Mouse (Mus musculus): ENCODE results near the gene Mgat5b. TPM values are rescaled to one million over a fixed set of nuclear protein-coding genes. Genes with fewer than 3 reads are reported as not detected.

Mgat5b gene
- polyA plus RNA-seq, 1 experiment from 2014 or later: not detected

DNA sequence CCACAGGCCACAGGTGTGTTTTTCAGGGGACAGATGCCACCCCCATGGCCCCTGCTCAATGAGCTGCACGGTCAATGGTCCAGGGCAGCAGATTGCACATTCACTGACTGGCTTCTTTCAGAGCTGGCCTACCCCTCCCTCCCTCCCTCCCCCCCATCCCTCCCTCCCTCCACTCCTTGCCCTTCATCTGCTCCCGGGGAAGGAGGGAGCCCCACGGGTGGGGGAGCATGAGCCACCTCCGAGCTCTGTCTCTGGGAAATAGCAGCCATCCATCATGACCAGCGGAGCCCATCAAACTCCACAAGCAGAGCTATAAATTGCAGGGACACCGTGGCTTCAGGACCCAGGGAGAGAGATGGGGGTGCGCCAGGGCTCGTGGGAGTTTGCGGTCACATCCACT lies 16.7 kb downstream of the Mgat5b start:
- Histone ChIP-seq H3K27ac (ENCODE audit: low read length) (no peak overlapping the region), H3K9ac (ENCODE audit: low read depth, low read length) (no peak overlapping the region), H3K36me3 (ENCODE audit: control insufficient read depth, insufficient read depth) (no peaks in the 10 kb centered on the region), H3K4me3 (ENCODE audit: low read depth, low read length) (no peak overlapping the region), H3K9me3 (replicated peaks; ENCODE audit: control insufficient read depth, low read length) (no peaks in the 10 kb centered on the region), H3K4me1 (ENCODE audit: control insufficient read depth, low read depth, low read length) (no peaks in the 10 kb centered on the region), H3K4me2 (ENCODE audit: low read depth, low read length) (no peak overlapping the region), H3K27me3 (ENCODE audit: control insufficient read depth, insufficient read depth, low read depth, low read length) (peaks cover 7% of the 10 kb centered on the region)
- WGBS (ENCODE audit: insufficient replicate concordance): 45% methylated on average over 9 of the region's 9 CpGs
- ATAC-seq (ENCODE audit: low read depth): no peak

DNA sequence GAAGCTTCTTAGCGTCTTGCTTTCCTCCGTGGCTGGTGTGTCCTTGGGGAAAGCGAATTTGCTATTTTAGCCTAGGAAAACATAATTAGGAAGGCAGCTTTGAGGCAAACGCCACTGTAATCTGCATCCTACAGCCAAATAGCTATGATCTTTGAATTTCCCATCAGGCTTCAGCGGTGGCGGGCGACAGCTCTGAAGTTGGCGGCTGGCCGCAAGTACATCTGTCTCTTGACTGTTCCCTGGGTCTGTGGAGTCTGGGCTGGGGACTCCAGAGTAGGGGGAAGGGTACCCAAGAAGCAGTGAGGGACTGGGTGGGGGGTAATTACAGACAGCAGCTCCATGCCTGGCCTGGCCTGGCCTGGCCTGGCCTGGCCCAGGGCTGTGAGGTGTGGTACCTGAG lies 17.3 kb downstream of the Mgat5b start:
- Histone ChIP-seq H3K9me3 (replicated peaks; ENCODE audit: control insufficient read depth, low read length) (no peaks in the 10 kb centered on the region), H3K9ac (ENCODE audit: low read depth, low read length) (no peak overlapping the region), H3K4me3 (ENCODE audit: low read depth, low read length) (no peak overlapping the region), H3K4me1 (ENCODE audit: control insufficient read depth, low read depth, low read length) (no peaks in the 10 kb centered on the region), H3K27ac (ENCODE audit: low read length) (no peak overlapping the region), H3K27me3 (ENCODE audit: control insufficient read depth, insufficient read depth, low read depth, low read length) (peaks cover 11% of the 10 kb centered on the region), H3K36me3 (ENCODE audit: control insufficient read depth, insufficient read depth) (no peaks in the 10 kb centered on the region), H3K4me2 (ENCODE audit: low read depth, low read length) (no peak overlapping the region)
- no peak for ATAC-seq (ENCODE audit: low read depth)
- 58% methylated on average over 9 of the region's 9 CpGs for WGBS (ENCODE audit: insufficient replicate concordance)

DNA sequence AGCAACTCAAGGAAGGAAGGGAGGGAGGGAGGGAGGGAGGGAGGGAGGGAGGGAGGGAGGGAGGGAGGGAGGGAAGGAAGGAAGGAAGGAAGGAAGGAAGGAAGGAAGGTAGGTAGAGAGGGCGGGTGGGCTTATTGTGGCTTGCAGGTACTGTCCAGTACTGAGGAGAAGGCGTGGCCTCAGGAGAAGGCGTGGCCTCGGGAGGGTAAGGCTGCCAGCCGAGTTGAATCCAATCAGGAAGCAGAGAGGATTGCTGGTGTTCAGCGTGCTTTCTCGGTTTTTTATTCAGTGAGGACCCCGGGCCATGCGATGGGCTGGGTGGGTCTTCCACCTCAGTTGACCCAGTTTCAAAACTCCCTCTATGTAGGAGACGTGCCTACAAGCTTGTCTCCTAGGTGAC lies 18.5 kb downstream of the Mgat5b start:
- no peak for ATAC-seq (ENCODE audit: low read depth)
- WGBS (ENCODE audit: insufficient replicate concordance): 23% methylated on average over 10 of the region's 10 CpGs
- no peaks in the 10 kb centered on the region for H3K36me3 ChIP-seq (ENCODE audit: control insufficient read depth, insufficient read depth)
- H3K9ac ChIP-seq (ENCODE audit: low read depth, low read length): no peak overlapping the region
- H3K4me3 ChIP-seq (ENCODE audit: low read depth, low read length): no peak overlapping the region
- H3K9me3 ChIP-seq (replicated peaks; ENCODE audit: control insufficient read depth, low read length): no peaks in the 10 kb centered on the region
- H3K4me2 ChIP-seq (ENCODE audit: low read depth, low read length): no peak overlapping the region
- no peak overlapping the region for H3K27ac ChIP-seq (ENCODE audit: low read length)
- H3K27me3 ChIP-seq (ENCODE audit: control insufficient read depth, insufficient read depth, low read depth, low read length): peaks cover 14% of the 10 kb centered on the region
- no peaks in the 10 kb centered on the region for H3K4me1 ChIP-seq (ENCODE audit: control insufficient read depth, low read depth, low read length)

DNA sequence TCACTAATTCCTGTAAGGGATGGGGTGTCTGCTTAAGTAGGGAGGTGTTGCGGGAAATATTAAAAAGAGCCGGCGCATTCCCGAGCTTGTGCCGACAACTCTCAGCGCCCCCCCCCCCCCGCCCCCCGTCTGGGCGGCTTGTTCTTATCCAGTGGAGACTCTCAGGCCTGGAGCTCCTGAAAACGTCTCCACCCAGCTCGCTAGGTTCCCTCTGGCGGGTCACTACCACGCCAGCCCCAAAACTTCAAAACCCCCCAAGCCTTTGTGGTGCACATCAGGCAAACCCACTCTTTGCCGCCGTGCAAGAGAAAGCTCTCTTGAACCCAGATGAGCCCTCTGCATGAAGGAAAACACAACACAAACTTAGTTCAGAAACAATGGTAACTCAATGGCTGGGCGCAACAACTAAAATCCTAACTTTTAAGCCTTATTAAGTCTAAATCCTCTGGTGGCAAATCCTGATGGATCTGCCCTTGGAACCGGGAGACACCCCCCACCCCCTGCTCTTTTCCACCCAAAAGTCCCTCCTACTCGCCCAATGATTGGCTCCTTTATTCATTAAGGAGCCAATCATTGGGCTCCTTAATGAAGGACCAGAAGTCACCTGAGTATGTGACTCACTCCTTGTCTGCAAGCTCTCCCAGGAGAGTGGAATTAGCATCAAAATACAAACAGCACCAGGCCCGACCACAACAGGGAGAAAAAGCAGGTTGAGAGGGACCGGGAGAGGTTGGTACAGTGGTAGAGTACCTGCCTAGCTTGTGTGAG lies 21.6 kb downstream of the Mgat5b start:
- H3K9ac ChIP-seq (ENCODE audit: low read depth, low read length): no peak overlapping the region
- no peak overlapping the region for H3K4me2 ChIP-seq (ENCODE audit: low read depth, low read length)
- no peaks in the 10 kb centered on the region for H3K36me3 ChIP-seq (ENCODE audit: control insufficient read depth, insufficient read depth)
- H3K27ac ChIP-seq (ENCODE audit: low read length): no peak overlapping the region
- no peak overlapping the region for H3K4me3 ChIP-seq (ENCODE audit: low read depth, low read length)
- no peaks in the 10 kb centered on the region for H3K4me1 ChIP-seq (ENCODE audit: control insufficient read depth, low read depth, low read length)
- ATAC-seq (ENCODE audit: low read depth): no peak
- 7% methylated on average over 20 of the region's 20 CpGs for WGBS (ENCODE audit: insufficient replicate concordance)
- peaks cover 14% of the 10 kb centered on the region for H3K27me3 ChIP-seq (ENCODE audit: control insufficient read depth, insufficient read depth, low read depth, low read length)
- H3K9me3 ChIP-seq (replicated peaks; ENCODE audit: control insufficient read depth, low read length): no peaks in the 10 kb centered on the region

DNA sequence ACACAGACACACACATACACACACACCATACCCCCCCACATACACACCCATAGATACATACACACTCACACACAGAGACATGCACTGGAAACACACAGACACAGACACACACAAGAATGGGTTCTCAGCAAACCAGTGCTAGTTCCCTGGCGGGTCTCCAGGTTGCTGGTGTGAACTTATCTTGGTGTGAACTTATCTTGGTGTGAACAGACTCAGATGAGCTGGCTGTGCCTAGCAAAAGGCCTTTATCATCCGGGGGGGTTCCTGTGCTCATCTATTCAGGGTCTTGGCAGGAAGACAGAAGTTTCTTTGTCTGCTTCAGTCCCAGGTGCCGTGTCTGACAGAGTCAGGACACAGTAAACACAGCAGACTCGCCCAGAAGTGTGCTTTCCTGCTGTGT lies 25.7 kb downstream of the Mgat5b start:
- no peak overlapping the region for H3K9ac ChIP-seq (ENCODE audit: low read depth, low read length)
- no peak for ATAC-seq (ENCODE audit: low read depth)
- H3K27me3 ChIP-seq (ENCODE audit: control insufficient read depth, insufficient read depth, low read depth, low read length): peaks cover 11% of the 10 kb centered on the region
- WGBS (ENCODE audit: insufficient replicate concordance): 25% methylated on average over 4 of the region's 4 CpGs
- H3K9me3 ChIP-seq (replicated peaks; ENCODE audit: control insufficient read depth, low read length): no peaks in the 10 kb centered on the region
- no peaks in the 10 kb centered on the region for H3K4me1 ChIP-seq (ENCODE audit: control insufficient read depth, low read depth, low read length)
- no peaks in the 10 kb centered on the region for H3K36me3 ChIP-seq (ENCODE audit: control insufficient read depth, insufficient read depth)
- no peak overlapping the region for H3K4me2 ChIP-seq (ENCODE audit: low read depth, low read length)
- no peak overlapping the region for H3K27ac ChIP-seq (ENCODE audit: low read length)
- H3K4me3 ChIP-seq (ENCODE audit: low read depth, low read length): no peak overlapping the region

DNA sequence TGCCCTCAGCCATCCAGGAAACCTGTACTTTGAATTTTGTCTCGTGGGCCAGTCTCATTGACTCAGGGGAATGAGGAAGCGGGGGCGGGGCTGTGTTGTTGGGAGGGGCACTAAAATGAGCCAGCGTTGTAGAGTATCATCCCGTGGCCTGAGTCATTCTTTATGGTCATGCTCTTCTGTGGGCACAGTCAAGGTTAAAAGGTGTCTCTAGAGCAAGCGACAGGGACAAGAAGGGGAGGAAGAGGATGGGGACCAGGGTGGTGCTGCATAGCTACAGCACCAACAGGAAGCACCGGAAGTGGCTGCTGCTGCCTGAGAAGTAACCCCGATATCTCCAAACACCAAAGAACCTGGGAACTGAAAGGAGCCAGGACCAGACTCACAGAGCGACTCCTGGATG lies 31.2 kb downstream of the Mgat5b start:
- no peaks in the 10 kb centered on the region for H3K36me3 ChIP-seq (ENCODE audit: control insufficient read depth, insufficient read depth)
- H3K4me1 ChIP-seq (ENCODE audit: control insufficient read depth, low read depth, low read length): no peaks in the 10 kb centered on the region
- no peak overlapping the region for H3K27ac ChIP-seq (ENCODE audit: low read length)
- no peaks in the 10 kb centered on the region for H3K9me3 ChIP-seq (replicated peaks; ENCODE audit: control insufficient read depth, low read length)
- 27% methylated on average over 9 of the region's 9 CpGs for WGBS (ENCODE audit: insufficient replicate concordance)
- H3K4me3 ChIP-seq (ENCODE audit: low read depth, low read length): no peak overlapping the region
- no peaks in the 10 kb centered on the region for H3K27me3 ChIP-seq (ENCODE audit: control insufficient read depth, insufficient read depth, low read depth, low read length)
- ATAC-seq (ENCODE audit: low read depth): no peak
- no peak overlapping the region for H3K4me2 ChIP-seq (ENCODE audit: low read depth, low read length)
- no peak overlapping the region for H3K9ac ChIP-seq (ENCODE audit: low read depth, low read length)

DNA sequence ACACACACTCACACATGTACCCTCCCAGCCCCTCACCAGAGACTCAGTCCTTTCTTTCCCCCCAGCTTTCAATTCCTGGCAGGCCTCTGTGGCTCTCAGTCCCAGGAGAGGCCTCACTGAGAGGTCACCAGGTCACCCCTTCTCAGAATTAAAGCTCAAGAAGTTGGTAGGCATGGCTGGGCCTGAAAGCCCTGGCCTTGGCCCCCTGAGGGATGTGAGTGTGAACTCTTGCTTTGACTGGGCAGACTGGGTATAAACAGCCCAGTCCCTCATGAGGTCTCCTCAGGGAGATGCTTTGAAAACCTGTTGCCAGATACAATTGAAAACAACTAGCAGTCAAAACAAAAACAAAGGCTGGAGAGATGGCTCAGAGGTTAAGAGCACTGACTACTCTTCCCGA lies 32.8 kb downstream of the Mgat5b start:
- no peaks in the 10 kb centered on the region for H3K36me3 ChIP-seq (ENCODE audit: control insufficient read depth, insufficient read depth)
- H3K4me2 ChIP-seq (ENCODE audit: low read depth, low read length): no peak overlapping the region
- no peaks in the 10 kb centered on the region for H3K27me3 ChIP-seq (ENCODE audit: control insufficient read depth, insufficient read depth, low read depth, low read length)
- 48% methylated on average over 1 of the region's 1 CpGs for WGBS (ENCODE audit: insufficient replicate concordance)
- no peak overlapping the region for H3K9ac ChIP-seq (ENCODE audit: low read depth, low read length)
- no peak overlapping the region for H3K27ac ChIP-seq (ENCODE audit: low read length)
- no peaks in the 10 kb centered on the region for H3K9me3 ChIP-seq (replicated peaks; ENCODE audit: control insufficient read depth, low read length)
- no peak overlapping the region for H3K4me3 ChIP-seq (ENCODE audit: low read depth, low read length)
- H3K4me1 ChIP-seq (ENCODE audit: control insufficient read depth, low read depth, low read length): no peaks in the 10 kb centered on the region
- no peak for ATAC-seq (ENCODE audit: low read depth)

DNA sequence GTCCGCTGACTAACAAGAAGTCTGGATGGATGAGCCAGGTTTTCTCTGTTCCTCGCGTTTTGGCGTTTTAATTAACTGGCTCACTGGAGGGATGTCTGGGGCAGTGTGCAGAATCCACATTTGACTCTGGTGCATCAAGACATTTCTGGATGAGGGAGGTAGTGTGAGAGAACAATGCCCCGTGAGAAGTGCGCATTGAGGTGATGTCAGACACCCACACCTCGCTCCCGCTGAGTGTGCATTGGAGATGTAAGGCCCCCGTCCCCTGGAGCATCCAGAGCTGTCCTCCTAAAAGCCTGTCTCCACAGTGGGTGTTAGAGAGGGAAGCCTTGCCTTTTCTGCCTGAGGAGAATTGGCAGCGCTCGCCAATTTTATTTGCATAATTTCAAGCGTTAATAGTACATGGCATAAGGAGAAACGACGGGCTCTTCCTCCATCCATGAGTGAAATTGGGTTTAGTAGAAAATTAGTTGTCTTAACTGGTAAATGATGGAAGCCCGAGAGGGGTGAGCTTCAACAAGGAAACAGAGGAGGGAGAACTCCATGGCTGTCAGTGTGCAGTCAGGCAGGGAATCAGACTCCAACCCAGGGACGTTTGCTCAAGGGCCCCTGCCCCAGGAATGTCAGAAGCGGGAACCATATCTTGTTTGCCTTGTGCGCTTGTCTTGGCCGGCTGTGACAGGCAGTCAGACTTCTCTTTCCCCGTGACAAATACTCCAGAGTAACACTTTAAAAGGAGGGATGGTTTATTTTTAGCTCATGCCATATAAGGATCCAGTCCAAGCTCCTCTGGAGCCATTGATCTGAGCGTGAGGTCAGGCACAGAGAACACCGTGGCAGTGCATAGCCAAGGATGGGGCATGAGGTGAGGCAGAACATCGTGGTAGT lies 35.8 kb downstream of the Mgat5b start:
- H3K36me3 ChIP-seq (ENCODE audit: control insufficient read depth, insufficient read depth): no peaks in the 10 kb centered on the region

DNA sequence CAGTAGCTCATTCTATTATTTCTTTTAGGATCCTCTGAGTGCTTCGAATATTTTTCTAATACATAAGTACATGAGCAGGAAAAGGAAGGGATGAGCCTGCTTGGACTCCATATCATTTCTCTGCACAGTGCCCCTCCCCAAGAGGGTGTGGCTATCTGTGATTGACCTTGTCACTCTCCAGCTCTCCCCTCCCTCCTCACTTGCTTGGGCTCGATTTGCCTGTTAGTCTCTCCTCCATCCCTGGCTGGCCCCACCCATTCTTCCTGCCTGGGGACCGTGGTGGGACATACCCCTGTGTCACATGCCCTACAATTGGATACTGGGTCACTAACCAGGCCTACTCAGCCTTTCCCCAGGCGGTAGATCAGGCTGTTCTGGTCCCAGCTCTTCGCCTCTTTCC lies 39.9 kb downstream of the Mgat5b start:
- H3K9me3 ChIP-seq (replicated peaks; ENCODE audit: control insufficient read depth, low read length): no peaks in the 10 kb centered on the region
- no peaks in the 10 kb centered on the region for H3K4me1 ChIP-seq (ENCODE audit: control insufficient read depth, low read depth, low read length)
- ATAC-seq (ENCODE audit: low read depth): no peak
- no peak overlapping the region for H3K4me2 ChIP-seq (ENCODE audit: low read depth, low read length)
- H3K27me3 ChIP-seq (ENCODE audit: control insufficient read depth, insufficient read depth, low read depth, low read length): no peaks in the 10 kb centered on the region
- H3K36me3 ChIP-seq (ENCODE audit: control insufficient read depth, insufficient read depth): no peaks in the 10 kb centered on the region
- WGBS (ENCODE audit: insufficient replicate concordance): 40% methylated on average over 5 of the region's 5 CpGs
- H3K27ac ChIP-seq (ENCODE audit: low read length): no peak overlapping the region
- H3K4me3 ChIP-seq (ENCODE audit: low read depth, low read length): no peak overlapping the region
- H3K9ac ChIP-seq (ENCODE audit: low read depth, low read length): no peak overlapping the region

More for the DNA sequence above, 35.8 kb downstream of the Mgat5b start:
- Histone ChIP-seq H3K9me3 (replicated peaks; ENCODE audit: control insufficient read depth, low read length) (no peaks in the 10 kb centered on the region), H3K4me1 (ENCODE audit: control insufficient read depth, low read depth, low read length) (no peaks in the 10 kb centered on the region), H3K27ac (ENCODE audit: low read length) (no peak overlapping the region), H3K4me3 (ENCODE audit: low read depth, low read length) (no peak overlapping the region), H3K27me3 (ENCODE audit: control insufficient read depth, insufficient read depth, low read depth, low read length) (no peaks in the 10 kb centered on the region), H3K9ac (ENCODE audit: low read depth, low read length) (no peak overlapping the region), H3K4me2 (ENCODE audit: low read depth, low read length) (no peak overlapping the region)
- no peak for ATAC-seq (ENCODE audit: low read depth)
- 65% methylated on average over 23 of the region's 23 CpGs for WGBS (ENCODE audit: insufficient replicate concordance)

Data from liver, embryonic 16.5 days (tissue).